Comparison of ENCODE assay signal across 13 mouse cellular contexts in genomic region chr5:65918601-65919000, GRCm38 (mm10). TPM values are rescaled to one million over a fixed set of nuclear protein-coding genes. Genes with fewer than 3 reads are reported as not detected.
DNase-seq lines count a peak whose midpoint lies in the region; ATAC-seq and TF ChIP-seq lines count a peak whose summit lies in the region.
"Had no signal": no experiment of that assay in that cellular context is flagged by ENCODE, and none has a peak within 500 bp of the region (broad histone marks: within the 10 kb centered on the region; RNA-seq: fewer than 3 reads in every experiment).

No protein-coding gene starts in this region.

- H3K27me3 ChIP-seq in lung, postnatal 0 days (replicated peaks; ENCODE audit: insufficient read depth, low read length), result no peaks in the 10 kb centered on the region
- H3K27me3 ChIP-seq in hindbrain, embryonic 11.5 days (ENCODE audit: control insufficient read depth, insufficient read depth, low read length), result no peaks in the 10 kb centered on the region
- H3K27me3 ChIP-seq in midbrain, postnatal 0 days (ENCODE audit: insufficient read depth, low read length), result no peaks in the 10 kb centered on the region
- H3K27me3 ChIP-seq: embryonic facial prominence, embryonic 15.5 days had no signal

- no peak overlapping the region for H3K4me3 ChIP-seq in lung, postnatal 0 days (ENCODE audit: low read depth, low read length)
- no peak overlapping the region for H3K4me3 ChIP-seq in hindbrain, embryonic 11.5 days (ENCODE audit: low read depth, low read length)
- no peak overlapping the region for H3K4me3 ChIP-seq in midbrain, postnatal 0 days (ENCODE audit: low read depth, low read length)
- H3K4me3 ChIP-seq: embryonic facial prominence, embryonic 15.5 days had no signal

- H3K36me3 ChIP-seq in lung, postnatal 0 days (ENCODE audit: insufficient read depth, low read length), result no peaks in the 10 kb centered on the region
- no peaks in the 10 kb centered on the region for H3K36me3 ChIP-seq in hindbrain, embryonic 11.5 days (ENCODE audit: control insufficient read depth, insufficient read depth, low read length)
- no peaks in the 10 kb centered on the region for H3K36me3 ChIP-seq in midbrain, postnatal 0 days (ENCODE audit: insufficient read depth, low read length)
- H3K36me3 ChIP-seq: embryonic facial prominence, embryonic 15.5 days had no signal

- H3K4me1 ChIP-seq in lung, postnatal 0 days (ENCODE audit: insufficient read depth, low read depth, low read length), result no peaks in the 10 kb centered on the region
- H3K4me1 ChIP-seq in hindbrain, embryonic 11.5 days (replicated peaks; ENCODE audit: control insufficient read depth, insufficient read depth, low read length), result no peaks in the 10 kb centered on the region
- peaks cover 10% of the 10 kb centered on the region for H3K4me1 ChIP-seq in midbrain, postnatal 0 days (ENCODE audit: insufficient read depth, low read length)
- H3K4me1 ChIP-seq: embryonic facial prominence, embryonic 15.5 days had no signal

- no peak overlapping the region for H3K27ac ChIP-seq in lung, postnatal 0 days (ENCODE audit: low read length)
- H3K27ac ChIP-seq in hindbrain, embryonic 11.5 days (ENCODE audit: low read depth, low read length), result no peak overlapping the region
- peak overlapping the region; percentile 74 for H3K27ac ChIP-seq in midbrain, postnatal 0 days (ENCODE audit: low read depth, low read length)
- H3K27ac ChIP-seq: embryonic facial prominence, embryonic 15.5 days; macrophage had no signal

- peak; percentile 14 for DNase-seq in lung, postnatal 0 days (ENCODE audit: low spot score)
- DNase-seq in lung, postnatal 4 days, result no peak
- peak; percentile 56 for DNase-seq in brain, adult 2 months (ENCODE audit: low read depth, low spot score)
- peak; percentile 12 for DNase-seq in hindbrain, embryonic 11.5 days (ENCODE audit: low spot score)
- peak; percentile 71 for DNase-seq in midbrain, postnatal 0 days (ENCODE audit: low spot score)
- no peak for DNase-seq in kidney, postnatal 10 days
- DNase-seq in left cerebral cortex, postnatal 14 days (ENCODE audit: low spot score in 2 of 2), result no peak
- DNase-seq in lung, postnatal 14 days, result no peak
- DNase-seq: gastrocnemius, postnatal 10 days had no signal

- intact Hi-C loops in left cerebral cortex, postnatal 14 days (cut with DNase I), result no loop called here

- no peak for ATAC-seq in lung, postnatal 0 days
- ATAC-seq in hindbrain, embryonic 11.5 days (ENCODE audit: low FRiP score), result no peak
- peak; percentile 82 for ATAC-seq in midbrain, postnatal 0 days (ENCODE audit: low FRiP score)

- H3K9ac ChIP-seq in lung, postnatal 0 days (replicated peaks; ENCODE audit: low read depth), result no peak overlapping the region
- no peak overlapping the region for H3K9ac ChIP-seq in hindbrain, embryonic 11.5 days (ENCODE audit: low read depth, low read length)
- no peak overlapping the region for H3K9ac ChIP-seq in midbrain, postnatal 0 days (replicated peaks; ENCODE audit: low read length, poor library complexity, severe bottlenecking)
- H3K9ac ChIP-seq: embryonic facial prominence, embryonic 15.5 days had no signal

- 81% methylated on average over 3 of the region's 3 CpGs for WGBS in lung, postnatal 0 days
- 85% methylated on average over 3 of the region's 3 CpGs for WGBS in hindbrain, embryonic 11.5 days
- WGBS in midbrain, postnatal 0 days, result 48% methylated on average over 3 of the region's 3 CpGs

- H3K4me2 ChIP-seq in lung, postnatal 0 days (replicated peaks; ENCODE audit: low read depth, low read length), result no peak overlapping the region
- no peak overlapping the region for H3K4me2 ChIP-seq in hindbrain, embryonic 11.5 days (replicated peaks; ENCODE audit: low read depth, low read length)
- H3K4me2 ChIP-seq in midbrain, postnatal 0 days (ENCODE audit: low read depth, low read length, poor library complexity, severe bottlenecking), result no peak overlapping the region
- H3K4me2 ChIP-seq: embryonic facial prominence, embryonic 15.5 days had no signal

- no peak for TF ChIP-seq CTCF in lung, postnatal 0 days (IDR thresholded peaks at IDR 0.05)
- no peak; the same call in 1 of the 2 replicates for TF ChIP-seq CTCF in midbrain, postnatal 0 days (IDR thresholded peaks at IDR 0.05)

- no peak for TF ChIP-seq EP300 in lung, postnatal 0 days (IDR thresholded peaks at IDR 0.05)

- no peaks in the 10 kb centered on the region for H3K9me3 ChIP-seq in lung, postnatal 0 days (ENCODE audit: low read length)
- no peaks in the 10 kb centered on the region for H3K9me3 ChIP-seq in hindbrain, embryonic 11.5 days (ENCODE audit: control insufficient read depth, low read length)
- H3K9me3 ChIP-seq in midbrain, postnatal 0 days (ENCODE audit: low read length), result no peaks in the 10 kb centered on the region
- H3K9me3 ChIP-seq: embryonic facial prominence, embryonic 15.5 days had no signal

RNA-seq across cellular contexts. Expression of gene Chrna9, which starts 16.1 kb away (rescaled TPM):
- 0.20 TPM in 1 of 2 replicates, not detected in the other for polyA plus RNA-seq in lung, postnatal 0 days (2015; fragmentation: Nextera tagmentation; extraction: Ambion mirVana)
- polyA plus RNA-seq in hindbrain, embryonic 11.5 days (2014; fragmentation: Nextera tagmentation; extraction: Ambion mirVana), result 0.20 and 0.70 TPM in 2 replicates
- not detected in 2 replicates for total RNA-seq in midbrain, postnatal 0 days (2014; rRNA removed)
- not detected in 2 replicates for polyA plus RNA-seq in midbrain, postnatal 0 days (2015; fragmentation: Nextera tagmentation; extraction: Ambion mirVana)
- not detected for total RNA-seq in left cerebral cortex, postnatal 14 days (2021)
- total RNA-seq: left cerebral cortex, postnatal 25 days had no signal
- polyA plus RNA-seq: embryonic facial prominence, embryonic 15.5 days; heart, postnatal 0 days; macrophage had no signal

RNA-seq across cellular contexts. Expression of gene Rhoh, which starts 57.6 kb away (rescaled TPM):
- polyA plus RNA-seq in lung, postnatal 0 days (2015; fragmentation: Nextera tagmentation; extraction: Ambion mirVana), result 0.90 and 0.98 TPM in 2 replicates
- 0.09 and 0.52 TPM in 2 replicates for polyA plus RNA-seq in hindbrain, embryonic 11.5 days (2014; fragmentation: Nextera tagmentation; extraction: Ambion mirVana)
- 0.33 and 1.5 TPM in 2 replicates for total RNA-seq in midbrain, postnatal 0 days (2014; rRNA removed)
- polyA plus RNA-seq in midbrain, postnatal 0 days (2015; fragmentation: Nextera tagmentation; extraction: Ambion mirVana), result 0.38 and 0.51 TPM in 2 replicates
- total RNA-seq in left cerebral cortex, postnatal 14 days (2021), result under 1 TPM; 0.83 to 0.87 TPM

Comparison
In these comparisons a context has a peak if more than half of its experiments do, and no peak if none do; other contexts are left out.
1. DNase-seq: peak in lung, postnatal 0 days (single experiment), brain, adult 2 months (single experiment), hindbrain, embryonic 11.5 days (single experiment) and midbrain, postnatal 0 days (single experiment); none in lung, postnatal 4 days (0 of 2), kidney, postnatal 10 days (single experiment), left cerebral cortex, postnatal 14 days (0 of 2) and lung, postnatal 14 days (single experiment).